Mouse (Mus musculus): ENCODE measurements at regions not wholly inside any gene's neighbourhood (a gene's known extent, or its start where the extent isn't known, plus 50 kb on each side); places are given as distances from the start of the nearest gene placed in this dataset.

GRCm38 (mm10) chr16:24341736-24342135 lies 51.6 kb upstream of the Lpp start:
- intact Hi-C loops (cut with DNase I): no loop called here
- H3K27ac ChIP-seq: no peak overlapping the region
- H3K4me3 ChIP-seq: no peak overlapping the region
- no peak for DNase-seq (ENCODE audit: extremely low spot score in 1 of 2, low spot score in 2 of 2)
- TF ChIP-seq CTCF (IDR thresholded peaks at IDR 0.05): no peak

- no peak overlapping the region for H3K27ac ChIP-seq
- H3K4me3 ChIP-seq: no peak overlapping the region
- no peak for TF ChIP-seq CTCF (IDR thresholded peaks at IDR 0.05)
- no peak for DNase-seq (ENCODE audit: extremely low spot score in 1 of 2, low spot score in 2 of 2)
- intact Hi-C loops (cut with DNase I): no loop called here
These were observed 52.7 kb upstream of the Lpp start for GRCm38 (mm10) chr16:24340646-24341045.

- intact Hi-C loops (cut with DNase I): no loop called here
- no peak for DNase-seq (ENCODE audit: extremely low spot score in 1 of 2, low spot score in 2 of 2)
- TF ChIP-seq CTCF (IDR thresholded peaks at IDR 0.05): no peak
- no peak overlapping the region for H3K27ac ChIP-seq
- H3K4me3 ChIP-seq: no peak overlapping the region
These were observed 53.7 kb upstream of the Lpp start for GRCm38 (mm10) chr16:24339320-24340265.

GRCm38 (mm10) chr16:24338404-24338803 lies 54.9 kb upstream of the Lpp start:
- intact Hi-C loops (cut with DNase I): no loop called here
- no peak overlapping the region for H3K27ac ChIP-seq
- no peak overlapping the region for H3K4me3 ChIP-seq
- no peak for DNase-seq (ENCODE audit: extremely low spot score in 1 of 2, low spot score in 2 of 2)
- no peak for TF ChIP-seq CTCF (IDR thresholded peaks at IDR 0.05)

- TF ChIP-seq CTCF (IDR thresholded peaks at IDR 0.05): no peak
These were observed 58.9 kb upstream of the Lpp start for GRCm38 (mm10) chr16:24334389-24334788.

GRCm38 (mm10) chr16:24331446-24332020 lies 61.8 kb upstream of the Lpp start:
- intact Hi-C loops (cut with DNase I): no loop called here
- no peak for TF ChIP-seq CTCF (IDR thresholded peaks at IDR 0.05)
- no peak for DNase-seq (ENCODE audit: extremely low spot score in 1 of 2, low spot score in 2 of 2)
- Histone ChIP-seq H3K4me3 (no peak overlapping the region), H3K27ac (no peak overlapping the region)

More at GRCm38 (mm10) chr16:24334389-24334788, 58.9 kb upstream of the Lpp start:
- Histone ChIP-seq H3K4me3 (no peak overlapping the region), H3K27ac (no peak overlapping the region)
- intact Hi-C loops (cut with DNase I): no loop called here
- no peak for DNase-seq (ENCODE audit: extremely low spot score in 1 of 2, low spot score in 2 of 2)

- Histone ChIP-seq H3K27ac (no peak overlapping the region), H3K4me3 (no peak overlapping the region)
- intact Hi-C loops (cut with DNase I): loop anchor here (5.0 kb wide), 1 partner anchor 161 kb away; no protein-coding TSS in a partner anchor
- no peak for DNase-seq (ENCODE audit: extremely low spot score in 1 of 2, low spot score in 2 of 2)
- no peak for TF ChIP-seq CTCF (IDR thresholded peaks at IDR 0.05)
These were observed 66.7 kb upstream of the Lpp start for GRCm38 (mm10) chr16:24326571-24326970.

- intact Hi-C loops (cut with DNase I): loop anchor here (5.0 kb wide), 1 partner anchor 161 kb away; no protein-coding TSS in a partner anchor
These were observed 67.3 kb upstream of the Lpp start for GRCm38 (mm10) chr16:24326046-24326445.

GRCm38 (mm10) chr16:24324917-24325316 lies 68.4 kb upstream of the Lpp start:
- no peak for DNase-seq (ENCODE audit: extremely low spot score in 1 of 2, low spot score in 2 of 2)
- Histone ChIP-seq H3K27ac (no peak overlapping the region), H3K4me3 (no peak overlapping the region)
- intact Hi-C loops (cut with DNase I): loop anchor here (5.0 kb wide), 1 partner anchor 162 kb away; no protein-coding TSS in a partner anchor
- no peak for TF ChIP-seq CTCF (IDR thresholded peaks at IDR 0.05)

More at GRCm38 (mm10) chr16:24326046-24326445, 67.3 kb upstream of the Lpp start:
- H3K4me3 ChIP-seq: no peak overlapping the region
- DNase-seq (ENCODE audit: extremely low spot score in 1 of 2, low spot score in 2 of 2): no peak
- no peak for TF ChIP-seq CTCF (IDR thresholded peaks at IDR 0.05)
- H3K27ac ChIP-seq: no peak overlapping the region

GRCm38 (mm10) chr16:24318723-24319437 lies 74.4 kb upstream of the Lpp start:
- Histone ChIP-seq H3K4me3 (no peak overlapping the region), H3K27ac (no peak overlapping the region)
- DNase-seq (ENCODE audit: extremely low spot score in 1 of 2, low spot score in 2 of 2): no peak
- intact Hi-C loops (cut with DNase I): no loop called here
- TF ChIP-seq CTCF (IDR thresholded peaks at IDR 0.05): no peak

- Histone ChIP-seq H3K27ac (no peak overlapping the region), H3K4me3 (no peak overlapping the region)
- no peak for DNase-seq (ENCODE audit: extremely low spot score in 1 of 2, low spot score in 2 of 2)
- no peak for TF ChIP-seq CTCF (IDR thresholded peaks at IDR 0.05)
- intact Hi-C loops (cut with DNase I): no loop called here
These were observed 79.6 kb upstream of the Lpp start for GRCm38 (mm10) chr16:24313544-24314326.

Measured in left cerebral cortex, adult 2 months (tissue).